Mouse (Mus musculus) cerebellum, adult 2 months (tissue): ENCODE results near the gene Kirrel3.

ENCODE experiments used
- CTCF ChIP-seq: fragments of 200-500 bp; IDR thresholded peaks from 2 replicates; pipeline ENCODE4 v1.5.1; 2011; ENCODE audit warnings: low read depth, mild to moderate bottlenecking, control low read depth, low read length, moderate library complexity, borderline replicate concordance; ENCODE audit not compliant: insufficient read depth
- POLR2A ChIP-seq: fragments of 200-500 bp; IDR thresholded peaks from 2 replicates; pipeline ENCODE4 v1.6.1; 2011; ENCODE audit warnings: low read length, control low read depth, borderline replicate concordance; ENCODE audit not compliant: insufficient read depth

DNA sequence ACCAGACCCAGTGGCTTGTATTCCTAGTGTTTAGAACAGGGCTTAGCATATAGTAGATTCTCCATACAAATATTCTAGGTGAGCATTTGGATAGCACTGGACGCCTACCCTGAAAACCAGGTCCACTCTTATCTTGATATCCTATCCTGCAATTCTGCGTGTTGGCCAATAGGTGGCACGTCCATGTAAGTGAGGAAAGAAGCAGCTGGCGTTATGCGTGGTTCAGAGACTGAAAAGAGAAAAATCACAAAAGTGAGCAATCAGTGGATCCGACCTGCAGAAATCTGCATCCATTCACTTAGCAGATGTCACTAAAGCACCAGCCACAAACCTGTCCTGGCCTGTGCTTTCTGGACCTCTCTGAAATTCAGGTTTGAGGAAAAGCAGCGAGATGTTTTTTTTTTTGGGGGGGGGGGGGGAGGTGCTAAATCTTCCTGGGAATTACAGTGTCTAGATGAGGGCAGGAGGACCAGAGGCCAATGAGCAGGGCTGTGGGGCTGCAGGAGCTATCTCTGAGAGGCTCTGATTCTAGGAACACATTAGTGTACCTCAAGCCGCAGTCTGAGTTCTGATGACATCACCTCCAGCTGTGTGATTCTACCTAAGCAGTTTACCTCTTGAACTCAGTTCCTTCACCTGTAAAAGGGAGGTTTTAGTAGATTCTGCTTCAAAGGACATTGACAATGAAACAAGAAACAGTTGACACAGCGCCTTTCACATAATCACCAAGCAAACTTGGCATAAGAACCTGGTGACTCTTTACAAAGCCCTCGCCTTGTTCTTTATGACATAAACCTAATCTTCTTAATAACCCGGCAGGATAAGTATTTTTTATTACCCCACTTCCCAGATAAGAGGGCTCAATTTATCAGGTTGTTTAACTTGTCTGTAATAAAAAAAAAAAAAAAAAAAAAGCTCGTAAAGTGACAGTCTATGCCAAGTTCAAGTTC lies 498.1 kb downstream of the Kirrel3 start:
- TF ChIP-seq CTCF (peak; percentile 74), POLR2A (no peak)
